Comparison of ENCODE assay signal across 9 mouse cellular contexts in the genomic region with DNA sequence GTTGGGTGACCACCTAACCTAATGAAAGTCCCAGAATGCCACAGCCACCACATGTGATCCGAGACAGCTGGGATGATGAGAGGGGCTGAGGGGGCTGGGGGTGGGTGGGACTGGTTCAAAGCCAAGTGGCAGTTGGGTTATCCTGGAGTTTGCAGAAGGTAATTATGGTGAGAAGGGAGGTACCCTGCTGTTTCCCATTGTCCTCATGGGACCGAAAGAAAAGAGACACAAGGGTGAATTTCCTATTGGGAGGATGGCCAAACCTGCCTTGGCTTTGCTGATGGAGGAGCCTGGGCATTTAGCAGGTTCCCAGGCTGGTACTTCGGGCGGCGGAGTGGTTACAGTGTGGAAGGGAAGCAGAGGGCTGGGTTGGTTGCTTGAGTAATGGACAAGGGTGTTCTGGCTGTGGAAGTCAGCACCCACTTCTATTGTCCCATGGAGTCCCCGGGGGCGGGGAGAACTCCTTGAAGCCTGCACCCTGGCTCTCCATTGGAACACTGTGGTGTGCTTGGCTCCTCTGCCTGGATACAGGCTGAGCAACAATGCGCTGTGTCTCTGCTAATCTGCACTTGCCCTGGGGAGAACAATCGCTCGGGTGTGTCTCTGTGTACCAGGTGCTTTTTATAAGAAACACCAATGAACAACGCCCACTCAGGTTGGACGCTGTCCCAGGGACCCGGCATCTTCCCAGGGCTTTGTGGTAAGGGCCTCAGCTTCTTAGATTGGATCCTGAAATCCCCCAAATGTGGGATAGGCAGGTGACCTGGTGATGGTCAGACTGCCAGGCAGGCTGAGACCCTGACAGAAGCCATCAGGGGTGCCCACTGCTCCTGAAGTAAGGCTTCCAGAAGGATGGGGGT.
A peak's percentile ranks its signal among the peaks of the same experiment; 100 is the strongest.
DNase-seq lines count a peak whose midpoint lies in the region; ATAC-seq and TF ChIP-seq lines count a peak whose summit lies in the region.
"Had no signal": no experiment of that assay in that cellular context is flagged by ENCODE, and none has a peak within 500 bp of the region (broad histone marks: within the 10 kb centered on the region; RNA-seq: fewer than 3 reads in every experiment).

No protein-coding gene starts in this region.

- TF ChIP-seq EP300 in lung, postnatal 0 days (IDR thresholded peaks at IDR 0.05) = no peak

- H3K4me2 ChIP-seq in kidney, embryonic 14.5 days (replicated peaks; ENCODE audit: low read depth, low read length) = no peak overlapping the region
- H3K4me2 ChIP-seq in lung, postnatal 0 days (replicated peaks; ENCODE audit: low read depth, low read length) = no peak overlapping the region

- peaks cover 40% of the 10 kb centered on the region for H3K4me1 ChIP-seq in kidney, embryonic 14.5 days (ENCODE audit: control insufficient read depth, insufficient read depth, low read length)
- peaks cover 77% of the 10 kb centered on the region for H3K4me1 ChIP-seq in heart, embryonic 10.5 days
- H3K4me1 ChIP-seq in lung, postnatal 0 days (ENCODE audit: insufficient read depth, low read depth, low read length) = peaks cover 16% of the 10 kb centered on the region

- TF ChIP-seq CTCF in lung, postnatal 0 days (IDR thresholded peaks at IDR 0.05) = no peak

- 61% methylated on average over 13 of the region's 13 CpGs for WGBS in kidney, embryonic 14.5 days
- WGBS in heart, embryonic 10.5 days = 65% methylated on average over 13 of the region's 13 CpGs
- WGBS in lung, postnatal 0 days = 47% methylated on average over 13 of the region's 13 CpGs

- no peak for DNase-seq in kidney, adult 9 months
- peak; percentile 49 for DNase-seq in MN1 (ENCODE audit: low spot score)
- no peak for DNase-seq in heart, embryonic 10.5 days (ENCODE audit: low spot score)
- DNase-seq in lung, postnatal 0 days (ENCODE audit: low spot score) = peak; percentile 62
- no peak for DNase-seq in frontal cortex, postnatal 10 days (ENCODE audit: low spot score in 2 of 2)
- no peak for DNase-seq in frontal cortex, postnatal 25 days (ENCODE audit: low spot score in 2 of 2)

- H3K4me3 ChIP-seq in kidney, embryonic 14.5 days (ENCODE audit: low read length) = no peak overlapping the region
- H3K4me3 ChIP-seq in heart, embryonic 10.5 days = no peak overlapping the region
- H3K4me3 ChIP-seq in lung, postnatal 0 days (ENCODE audit: low read depth, low read length) = no peak overlapping the region

- no peak for ATAC-seq in kidney, embryonic 14.5 days (ENCODE audit: low FRiP score, low TSS enrichment)
- ATAC-seq in lung, postnatal 0 days = no peak
- no peak for ATAC-seq in frontal cortex, adult (ENCODE audit: low TSS enrichment)

- H3K27me3 ChIP-seq in kidney, embryonic 14.5 days (ENCODE audit: control insufficient read depth, insufficient read depth, low read length) = no peaks in the 10 kb centered on the region
- H3K27me3 ChIP-seq in heart, embryonic 10.5 days (ENCODE audit: insufficient read depth, poor library complexity, severe bottlenecking) = peaks cover 26% of the 10 kb centered on the region; the same call in 1 of the 2 replicates
- no peaks in the 10 kb centered on the region for H3K27me3 ChIP-seq in lung, postnatal 0 days (replicated peaks; ENCODE audit: insufficient read depth, low read length)

- H3K9me3 ChIP-seq in kidney, embryonic 14.5 days (ENCODE audit: control insufficient read depth, low read length) = no peaks in the 10 kb centered on the region
- H3K9me3 ChIP-seq in heart, embryonic 10.5 days = no peaks in the 10 kb centered on the region
- no peaks in the 10 kb centered on the region for H3K9me3 ChIP-seq in lung, postnatal 0 days (ENCODE audit: low read length)
- H3K9me3 ChIP-seq: G1E had no signal

- H3K9ac ChIP-seq in kidney, embryonic 14.5 days (ENCODE audit: low read depth, low read length) = no peak overlapping the region; the same call in 1 of the 2 replicates
- no peak overlapping the region for H3K9ac ChIP-seq in lung, postnatal 0 days (replicated peaks; ENCODE audit: low read depth)

- H3K27ac ChIP-seq in kidney, embryonic 14.5 days (ENCODE audit: low read depth, low read length) = peak overlapping the region; percentile 8; the same call in 1 of the 2 replicates
- H3K27ac ChIP-seq in heart, embryonic 10.5 days = peak overlapping the region; percentile 87; the same call in 1 of the 2 replicates
- peak overlapping the region; percentile 88 for H3K27ac ChIP-seq in lung, postnatal 0 days (ENCODE audit: low read length)

- H3K36me3 ChIP-seq in kidney, embryonic 14.5 days (ENCODE audit: control insufficient read depth, insufficient read depth, low read length) = no peaks in the 10 kb centered on the region
- H3K36me3 ChIP-seq in heart, embryonic 10.5 days = no peaks in the 10 kb centered on the region
- no peaks in the 10 kb centered on the region for H3K36me3 ChIP-seq in lung, postnatal 0 days (ENCODE audit: insufficient read depth, low read length)
- H3K36me3 ChIP-seq: G1E had no signal

Comparison
In these comparisons a context has a peak if more than half of its experiments do, and no peak if none do; other contexts are left out.
1. H3K27ac ChIP-seq: peak in every context shown above with its lines; median percentile 88 in lung, postnatal 0 days; 87 in heart, embryonic 10.5 days; 8 in kidney, embryonic 14.5 days.
2. DNase-seq: peak in MN1 (single experiment) and lung, postnatal 0 days (single experiment); none in kidney, adult 9 months (single experiment), heart, embryonic 10.5 days (single experiment), frontal cortex, postnatal 10 days (0 of 2) and frontal cortex, postnatal 25 days (0 of 2).